Mouse (Mus musculus) liver, postnatal 0 days (tissue): ENCODE results near the gene Utp11.

Source experiments
- CTCF ChIP-seq: sonication (generic); IDR thresholded peaks from 2 replicates; pipeline ENCODE4 v1.5.1; 2016; ENCODE audit warnings: antibody characterized with exemption, low read depth
- EP300 ChIP-seq: IDR thresholded peaks from 2 replicates; pipeline ENCODE4 v1.6.1; 2016; ENCODE audit warnings: antibody characterized with exemption, low read depth, mild to moderate bottlenecking

- TF ChIP-seq EP300 (peak; percentile 54; the same call in 1 of the 2 replicates), CTCF (peak; percentile 35)
Observed at GRCm38 (mm10) chr4:124708518-124709477, 15.4 kb upstream of the Utp11 start.
